Mouse (Mus musculus) lung, embryonic 14.5 days (tissue): ENCODE results near the gene Rab1b. TPM values are rescaled to one million over a fixed set of nuclear protein-coding genes. Genes with fewer than 3 reads are reported as not detected.

Source experiments
- ATAC-seq: fragments of 200-750 bp; cut with Nextera tagmentation; 2 replicates; pipeline ENCODE4 v1.8.0; 2017; ENCODE audit warnings: mild to moderate bottlenecking, moderate TSS enrichment, moderate library complexity; ENCODE audit not compliant: insufficient read depth
- DNase-seq: peaks from one replicate; pipeline ENCODE4 v3.0.0-alpha.2; 2015
- H3K27ac ChIP-seq: fragments of 300-500 bp; sonication (generic); 2 replicates; pipeline ENCODE4 v1.5.1; 2014; ENCODE audit warnings: low read depth, mild to moderate bottlenecking, moderate library complexity
- H3K27me3 ChIP-seq: fragments of 300-500 bp; sonication (generic); 2 replicates; pipeline ENCODE4 v1.6.1; 2014; ENCODE audit warnings: low read length, control low read depth; ENCODE audit not compliant: insufficient read depth
- H3K36me3 ChIP-seq: fragments of 300-500 bp; sonication (generic); 2 replicates; pipeline ENCODE4 v1.6.1; 2014; ENCODE audit warnings: control low read depth; ENCODE audit not compliant: insufficient read depth
- H3K4me1 ChIP-seq: fragments of 300-500 bp; sonication (generic); 2 replicates; pipeline ENCODE4 v1.6.1; 2014; ENCODE audit warnings: antibody characterized with exemption, control low read depth; ENCODE audit not compliant: insufficient read depth
- H3K4me2 ChIP-seq: fragments of 300-500 bp; sonication (generic); 2 replicates; pipeline ENCODE4 v1.6.1; 2014; ENCODE audit warnings: mild to moderate bottlenecking
- H3K4me3 ChIP-seq: fragments of 300-500 bp; sonication (generic); 2 replicates; pipeline ENCODE4 v1.5.1; 2014; ENCODE audit warnings: low read depth, low read length
- H3K9ac ChIP-seq: fragments of 300-500 bp; sonication (generic); 2 replicates; pipeline ENCODE4 v1.6.1; 2014
- H3K9me3 ChIP-seq: fragments of 300-500 bp; sonication (generic); 2 replicates; pipeline ENCODE4 v1.6.1; 2016; ENCODE audit warnings: low read depth, low read length, control low read depth
- CTCF ChIP-seq: IDR thresholded peaks from 2 replicates; pipeline ENCODE4 v1.5.1; 2016; ENCODE audit warnings: antibody characterized with exemption, low read depth
- WGBS: fragments of 180-500 bp; shearing (Covaris S2); extraction: QIAGEN DNeasy Blood & Tissue Kit; methylation state at CpG from one replicate; pipeline ENCODE4 v1.1.7; 2014; 5-methylcytosine and 5-hydroxymethylcytosine counted together
- polyA plus RNA-seq: library from polyadenylated mRNA; unstranded; fragments of >200 nt; fragmentation: Nextera tagmentation; extraction: Ambion mirVana; gene quantifications from 2 replicates; pipeline ENCODE4 v1.2.1, GENCODE M21; 2014

The Rab1b gene
- polyA plus RNA-seq, 1 experiment from 2014 or later = 289 TPM

GRCm38 (mm10) chr19:5067040-5067799 lies 39.7 kb downstream of the Rab1b start:
- peak overlapping the region; percentile 62 for H3K4me3 ChIP-seq
- H3K4me2 ChIP-seq = peak overlapping the region; percentile 77
- no peaks in the 10 kb centered on the region for H3K9me3 ChIP-seq
- H3K27ac ChIP-seq = peak overlapping the region; percentile 95
- 4% methylated on average over 15 of the region's 15 CpGs for WGBS
- H3K4me1 ChIP-seq = peaks cover 27% of the 10 kb centered on the region
- peak overlapping the region; percentile 76 for H3K9ac ChIP-seq
- ATAC-seq (peak; percentile 2), DNase-seq (peak; percentile 77)
- no peaks in the 10 kb centered on the region for H3K36me3 ChIP-seq
- H3K27me3 ChIP-seq = peaks cover 32% of the 10 kb centered on the region; the same call in 1 of the 2 replicates
- no peak for TF ChIP-seq CTCF

DNA sequence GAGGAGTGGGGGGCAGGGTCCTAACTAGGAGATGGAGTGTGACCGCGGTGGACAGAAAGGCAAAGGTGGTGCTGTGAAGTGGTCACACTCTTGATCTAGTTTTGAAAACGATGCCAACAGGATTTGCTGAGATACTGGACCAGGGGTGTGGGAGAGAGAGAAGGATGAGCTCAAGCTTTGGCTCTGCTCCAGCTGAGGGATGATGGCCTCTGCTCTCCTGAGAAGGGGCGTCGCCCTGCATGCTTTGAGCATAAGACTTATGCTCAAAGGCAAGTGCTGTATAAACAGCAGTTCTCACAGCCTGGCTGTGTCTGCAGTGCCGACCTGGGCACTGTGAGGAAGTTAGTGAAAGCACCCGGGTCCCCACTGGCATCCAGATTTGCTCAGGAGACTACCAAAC lies 41.8 kb downstream of the Rab1b start:
- H3K27me3 ChIP-seq = peaks cover 24% of the 10 kb centered on the region; the same call in 1 of the 2 replicates
- peak overlapping the region; percentile 2; the same call in 1 of the 2 replicates for H3K27ac ChIP-seq
- no peak overlapping the region for H3K9ac ChIP-seq
- ATAC-seq = no peak
- H3K4me1 ChIP-seq = peaks cover 36% of the 10 kb centered on the region
- H3K4me3 ChIP-seq = no peak overlapping the region
- no peaks in the 10 kb centered on the region for H3K36me3 ChIP-seq
- H3K4me2 ChIP-seq = 0 out of 2 replicates have a peak overlapping the region, but pooled peaks have one; percentile 10
- no peak for TF ChIP-seq CTCF
- 27% methylated on average over 7 of the region's 7 CpGs for WGBS
- DNase-seq = peak; percentile 69
- H3K9me3 ChIP-seq = no peaks in the 10 kb centered on the region

GRCm38 (mm10) chr19:5062446-5062845 lies 44.4 kb downstream of the Rab1b start:
- peaks cover 53% of the 10 kb centered on the region for H3K4me1 ChIP-seq
- H3K4me2 ChIP-seq = no peak overlapping the region
- no peak for TF ChIP-seq CTCF
- no peaks in the 10 kb centered on the region for H3K36me3 ChIP-seq
- peaks cover 7% of the 10 kb centered on the region; the same call in 1 of the 2 replicates for H3K27me3 ChIP-seq
- no peak overlapping the region for H3K27ac ChIP-seq
- 68% methylated on average over 6 of the region's 6 CpGs for WGBS
- no peak overlapping the region for H3K4me3 ChIP-seq
- no peaks in the 10 kb centered on the region for H3K9me3 ChIP-seq
- H3K9ac ChIP-seq = no peak overlapping the region
- ATAC-seq = no peak
- no peak for DNase-seq

- ATAC-seq (no peak), DNase-seq (no peak)
- H3K36me3 ChIP-seq = no peaks in the 10 kb centered on the region
- TF ChIP-seq CTCF = no peak
- no peak overlapping the region for H3K27ac ChIP-seq
- H3K9me3 ChIP-seq = no peaks in the 10 kb centered on the region
- H3K4me1 ChIP-seq = peaks cover 50% of the 10 kb centered on the region
- H3K27me3 ChIP-seq = peaks cover 3% of the 10 kb centered on the region; the same call in 1 of the 2 replicates
- 75% methylated on average over 5 of the region's 5 CpGs for WGBS
- H3K9ac ChIP-seq = no peak overlapping the region
- H3K4me3 ChIP-seq = no peak overlapping the region
- no peak overlapping the region for H3K4me2 ChIP-seq
Observed at GRCm38 (mm10) chr19:5062041-5062440, 44.8 kb downstream of the Rab1b start.

- no peak overlapping the region for H3K9ac ChIP-seq
- peak overlapping the region; percentile 25; the same call in 1 of the 2 replicates for H3K4me2 ChIP-seq
- TF ChIP-seq CTCF = no peak
- H3K36me3 ChIP-seq = no peaks in the 10 kb centered on the region
- no peaks in the 10 kb centered on the region for H3K9me3 ChIP-seq
- ATAC-seq = peak; percentile 48
- H3K4me1 ChIP-seq = peaks cover 49% of the 10 kb centered on the region
- peak overlapping the region; percentile 90 for H3K27ac ChIP-seq
- no peak overlapping the region for H3K4me3 ChIP-seq
- peak; percentile 84 for DNase-seq
- no peaks in the 10 kb centered on the region for H3K27me3 ChIP-seq
- 22% methylated on average over 5 of the region's 5 CpGs for WGBS
Observed at GRCm38 (mm10) chr19:5060365-5061330, 46.2 kb downstream of the Rab1b start.

GRCm38 (mm10) chr19:5058801-5059771 lies 47.8 kb downstream of the Rab1b start:
- H3K4me3 ChIP-seq = no peak overlapping the region
- H3K9ac ChIP-seq = peak overlapping the region; percentile 28; the same call in 1 of the 2 replicates
- H3K27ac ChIP-seq = peak overlapping the region; percentile 90
- no peaks in the 10 kb centered on the region for H3K27me3 ChIP-seq
- H3K4me2 ChIP-seq = peak overlapping the region; percentile 41
- H3K36me3 ChIP-seq = no peaks in the 10 kb centered on the region
- DNase-seq (peak; percentile 69), ATAC-seq (peak; percentile 52)
- peaks cover 40% of the 10 kb centered on the region for H3K4me1 ChIP-seq
- H3K9me3 ChIP-seq = no peaks in the 10 kb centered on the region
- 8% methylated on average over 10 of the region's 10 CpGs for WGBS
- TF ChIP-seq CTCF = no peak
